Mouse (Mus musculus): ENCODE measurements at regions not wholly inside any gene's neighbourhood (a gene's known extent, or its start where the extent isn't known, plus 50 kb on each side); places are given as distances from the start of the nearest gene placed in this dataset.

GRCm38 (mm10) chr6:31207231-31207630, 191.3 kb upstream of the Mkln1 start:
- TF ChIP-seq CTCF (IDR thresholded peaks at IDR 0.05; ENCODE audit: control insufficient read depth, insufficient read depth, insufficient replicate concordance, low read depth, low read length) (no peak), POLR2A (IDR thresholded peaks at IDR 0.05; ENCODE audit: control insufficient read depth, low read depth, low read length) (no peak)
